Mouse (Mus musculus): Measurements from ENCODE around the gene Fblim1.

Fblim1 gene

GRCm38 (mm10) chr4:141599251-141600141 lies 6.4 kb downstream of the Fblim1 start:
- peak; percentile 43 for DNase-seq (ENCODE audit: low spot score)

DNA sequence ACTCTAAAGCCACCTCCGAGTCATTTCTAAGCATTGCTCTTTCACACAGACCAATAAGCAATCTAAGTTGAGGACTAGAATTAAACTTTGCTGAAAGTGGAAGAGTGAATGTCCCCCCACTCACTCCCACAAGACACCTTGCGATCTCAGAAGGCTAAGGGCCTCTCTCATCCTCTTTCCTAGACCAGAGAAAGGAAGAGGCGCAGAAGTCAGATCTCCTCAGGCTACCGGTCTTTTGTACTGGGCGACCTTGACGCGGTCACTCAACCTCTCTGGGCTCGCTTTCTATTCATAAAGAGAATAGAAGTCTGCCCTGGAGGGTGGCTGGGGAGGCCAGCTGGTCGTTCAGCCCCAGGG lies 7.0 kb downstream of the Fblim1 start:
- peak; percentile 42 for DNase-seq (ENCODE audit: low spot score)

- DNase-seq (ENCODE audit: low spot score) = peak; percentile 61
Measured at GRCm38 (mm10) chr4:141598199-141598893, 7.5 kb downstream of the Fblim1 start.

DNA sequence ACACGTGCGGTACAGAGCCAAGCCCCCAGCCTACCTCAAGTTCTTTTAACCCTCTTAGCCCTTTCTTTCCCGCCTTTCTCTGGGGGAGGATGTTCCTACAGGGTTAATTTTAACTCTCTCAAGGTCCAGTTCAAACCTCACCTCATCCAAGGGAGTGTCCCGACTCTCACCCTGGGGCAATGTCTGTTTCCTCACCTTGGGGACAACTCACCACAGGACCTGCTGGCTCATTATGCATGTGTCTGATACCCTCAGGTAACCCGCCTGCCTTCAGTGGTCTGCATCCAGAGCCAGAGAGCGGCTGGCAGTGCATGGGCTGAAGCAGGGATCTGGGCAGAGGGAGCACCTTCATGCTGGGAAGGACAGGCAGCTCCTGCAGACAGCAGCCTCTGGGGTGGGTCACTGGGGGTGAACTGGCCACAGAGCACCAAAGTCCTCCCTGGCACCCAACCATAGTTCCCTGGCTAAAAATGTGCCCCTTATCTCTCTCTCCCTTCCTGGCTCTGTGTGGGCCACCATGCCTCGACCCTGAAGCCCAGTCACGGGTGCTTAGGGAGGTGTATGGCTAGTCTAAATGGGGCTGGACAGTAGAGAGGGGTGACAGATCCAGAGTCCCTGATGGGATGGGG lies 9.1 kb downstream of the Fblim1 start:
- DNase-seq (ENCODE audit: low spot score) = no peak

GRCm38 (mm10) chr4:141595605-141596268 lies 10.2 kb downstream of the Fblim1 start:
- peak; percentile 23 for DNase-seq (ENCODE audit: low spot score)

- no peak for DNase-seq (ENCODE audit: low spot score)
Measured at GRCm38 (mm10) chr4:141595138-141595537, 10.8 kb downstream of the Fblim1 start.

- peak; percentile 28 for DNase-seq (ENCODE audit: low spot score)
Measured at GRCm38 (mm10) chr4:141591547-141591946, 14.3 kb downstream of the Fblim1 start.

GRCm38 (mm10) chr4:141583919-141584318 lies 22.0 kb downstream of the Fblim1 start:
- DNase-seq (ENCODE audit: low spot score) = no peak

DNA sequence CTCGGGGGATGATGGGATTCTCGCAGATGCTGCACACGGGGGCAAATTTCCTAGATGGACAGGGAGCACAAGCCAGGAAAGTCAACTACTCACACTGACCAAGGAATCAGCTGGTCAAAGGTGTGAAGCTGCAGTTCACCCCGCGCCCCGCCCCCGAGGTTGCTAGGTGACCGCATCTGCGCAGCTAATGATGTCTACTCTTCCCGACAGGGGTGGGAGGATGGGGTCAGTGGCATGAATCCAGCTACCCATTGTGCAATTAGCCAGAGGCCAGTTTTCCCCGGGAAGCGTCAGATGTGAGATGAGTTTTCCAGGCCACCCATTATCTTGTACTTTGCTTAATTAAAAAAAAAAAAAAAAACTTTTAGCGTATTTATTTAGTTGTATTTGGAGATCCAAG lies 24.8 kb downstream of the Fblim1 start:
- DNase-seq (ENCODE audit: low spot score) = no peak

GRCm38 (mm10) chr4:141578833-141579232 lies 27.1 kb downstream of the Fblim1 start:
- DNase-seq (ENCODE audit: low spot score) = no peak

GRCm38 (mm10) chr4:141576877-141577276 lies 29.0 kb downstream of the Fblim1 start:
- no peak for DNase-seq (ENCODE audit: low spot score)

DNA sequence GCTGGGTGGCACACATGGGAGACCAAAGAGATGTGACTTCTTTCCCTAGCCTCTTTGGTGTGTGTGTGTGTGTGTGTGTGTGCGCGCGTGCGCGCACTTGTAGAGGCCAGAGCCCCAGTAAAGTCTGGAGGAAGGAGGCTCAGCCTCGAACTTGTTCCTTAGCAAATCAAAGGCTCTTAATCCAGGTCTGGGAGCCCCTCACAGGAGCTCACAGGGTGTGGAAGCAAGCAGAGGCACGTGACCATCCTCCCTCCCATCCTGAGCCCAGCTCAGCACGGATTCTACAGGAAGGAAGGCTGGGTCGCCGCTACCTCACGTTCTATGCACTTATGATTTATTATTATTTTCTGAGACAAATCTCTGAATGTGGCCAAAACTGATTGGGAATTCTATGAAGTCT lies 29.5 kb downstream of the Fblim1 start:
- no peak for DNase-seq (ENCODE audit: low spot score)

- peak; percentile 89 for DNase-seq (ENCODE audit: low spot score)
Measured at GRCm38 (mm10) chr4:141574789-141575702, 30.9 kb downstream of the Fblim1 start.

GRCm38 (mm10) chr4:141573359-141573966 lies 32.4 kb downstream of the Fblim1 start:
- DNase-seq (ENCODE audit: low spot score) = no peak

- no peak for DNase-seq (ENCODE audit: low spot score)
Measured at GRCm38 (mm10) chr4:141572668-141573358, 33.1 kb downstream of the Fblim1 start.

DNA sequence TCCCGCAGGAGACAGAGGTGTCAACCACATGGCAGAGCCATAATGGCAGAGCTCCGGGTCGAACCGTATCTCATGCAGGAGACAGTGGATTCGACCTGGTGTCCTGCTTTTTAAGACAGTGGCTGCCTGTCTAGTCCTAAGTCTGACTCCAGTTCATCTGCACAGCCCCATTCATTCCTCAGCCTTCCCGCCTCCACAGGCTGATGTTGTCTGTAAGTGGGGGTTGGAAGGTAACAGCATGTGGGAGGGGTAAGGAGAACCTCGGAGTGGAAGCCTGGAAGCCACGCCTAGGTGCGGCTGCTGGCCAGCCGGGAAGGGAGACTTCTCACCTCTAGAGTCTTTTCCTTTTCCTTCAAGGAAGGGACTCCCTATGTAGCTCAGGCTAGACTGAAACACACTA lies 34.0 kb downstream of the Fblim1 start:
- DNase-seq (ENCODE audit: low spot score) = no peak

GRCm38 (mm10) chr4:141571337-141571739 lies 34.6 kb downstream of the Fblim1 start:
- DNase-seq (ENCODE audit: low spot score) = no peak

GRCm38 (mm10) chr4:141570821-141571220 lies 35.1 kb downstream of the Fblim1 start:
- DNase-seq (ENCODE audit: low spot score) = no peak

DNA sequence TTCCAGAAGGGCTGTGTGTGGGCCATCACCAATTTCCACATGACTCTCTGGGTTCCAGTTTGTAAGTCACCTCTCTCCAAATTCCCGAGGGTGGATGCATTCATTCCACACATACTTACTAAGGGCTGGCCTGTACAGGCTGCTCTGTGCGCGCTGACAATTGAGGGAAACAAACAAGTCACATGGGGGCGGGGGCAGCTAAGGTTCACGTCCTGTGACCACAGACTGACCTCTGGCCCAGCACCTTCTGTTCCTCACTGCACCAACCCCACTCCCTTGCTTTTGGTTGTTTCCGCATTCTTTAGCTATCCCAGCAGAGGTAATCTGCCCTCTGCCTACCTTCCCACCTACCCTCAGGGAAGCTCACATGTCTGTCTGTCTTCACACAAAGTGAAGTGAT lies 35.9 kb downstream of the Fblim1 start:
- DNase-seq (ENCODE audit: low spot score) = peak; percentile 23

DNA sequence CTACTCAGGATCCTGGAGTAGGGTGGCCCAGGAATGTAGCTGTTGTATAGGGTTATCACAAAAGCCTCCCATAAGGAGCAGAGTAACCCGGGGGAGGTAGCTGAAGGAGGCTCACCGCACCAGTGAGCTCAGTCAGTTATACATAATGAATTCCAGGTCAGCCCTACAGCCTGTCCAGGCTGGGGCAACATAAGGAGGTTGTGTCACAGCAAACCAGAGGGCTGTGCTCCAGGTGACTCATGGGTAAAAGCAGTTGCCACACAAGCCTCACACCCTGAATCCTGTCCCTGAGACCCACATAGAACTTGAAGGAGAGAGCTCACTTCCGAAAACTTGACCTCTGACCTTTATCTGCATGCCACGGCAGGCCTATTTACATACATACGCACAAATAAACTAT lies 36.9 kb downstream of the Fblim1 start:
- DNase-seq (ENCODE audit: low spot score) = no peak

Data from embryo, embryonic 10 days (tissue).